Mouse (Mus musculus) hindbrain, embryonic 16.5 days (tissue): Measurements from ENCODE around the gene Tmem150c. TPM values are rescaled to one million over a fixed set of nuclear protein-coding genes. Genes with fewer than 3 reads are reported as not detected.

Experiments used
- ATAC-seq: fragments of 200-750 bp; cut with Nextera tagmentation; 2 replicates; pipeline ENCODE4 v1.8.0; 2017; ENCODE audit warnings: moderate TSS enrichment, moderate library complexity
- H3K27ac ChIP-seq: fragments of 300-500 bp; sonication (generic); 2 replicates; pipeline ENCODE4 v1.5.1; 2014; ENCODE audit warnings: low read depth, mild to moderate bottlenecking, control low read depth, low read length, moderate library complexity
- H3K27me3 ChIP-seq: fragments of 300-500 bp; sonication (generic); replicated peaks from 2 replicates; pipeline ENCODE4 v1.6.1; 2014; ENCODE audit warnings: low read length; ENCODE audit not compliant: control insufficient read depth, insufficient read depth
- H3K36me3 ChIP-seq: fragments of 300-500 bp; sonication (generic); 2 replicates; pipeline ENCODE4 v1.6.1; 2014; ENCODE audit warnings: mild to moderate bottlenecking, low read length, moderate library complexity, mixed read lengths; ENCODE audit not compliant: control insufficient read depth, insufficient read depth
- H3K4me1 ChIP-seq: fragments of 300-500 bp; sonication (generic); 2 replicates; pipeline ENCODE4 v1.6.1; 2014; ENCODE audit warnings: low read depth, low read length; ENCODE audit not compliant: control insufficient read depth, insufficient read depth
- H3K4me2 ChIP-seq: fragments of 300-500 bp; sonication (generic); 2 replicates; pipeline ENCODE4 v1.6.1; 2014; ENCODE audit warnings: mild to moderate bottlenecking, low read length, control low read depth, moderate library complexity
- H3K4me3 ChIP-seq: fragments of 300-500 bp; sonication (generic); 2 replicates; pipeline ENCODE4 v1.5.1; 2014; ENCODE audit warnings: mild to moderate bottlenecking, low read length, control low read depth, moderate library complexity
- H3K9ac ChIP-seq: fragments of 300-500 bp; sonication (generic); 2 replicates; pipeline ENCODE4 v1.6.1; 2014; ENCODE audit warnings: low read depth, mild to moderate bottlenecking, control low read depth, low read length, moderate library complexity
- H3K9me3 ChIP-seq: fragments of 300-500 bp; sonication (generic); 2 replicates; pipeline ENCODE4 v1.6.1; 2014; ENCODE audit warnings: mild to moderate bottlenecking, low read length, moderate library complexity; ENCODE audit not compliant: control insufficient read depth
- WGBS: fragments of 180-500 bp; shearing (Covaris S2); extraction: QIAGEN DNeasy Blood & Tissue Kit; methylation state at CpG from one replicate; pipeline ENCODE4 v1.1.7; 2014; 5-methylcytosine and 5-hydroxymethylcytosine counted together
- polyA plus RNA-seq: library from polyadenylated mRNA; unstranded; fragments of >200 nt; fragmentation: Nextera tagmentation; extraction: Ambion mirVana; gene quantifications from 2 replicates; pipeline ENCODE4 v1.2.1, GENCODE M21; 2015

The Tmem150c gene
- polyA plus RNA-seq, 1 experiment from 2014 or later = 37.2 TPM

- H3K4me1 ChIP-seq = peaks cover 17% of the 10 kb centered on the region
- H3K9me3 ChIP-seq = no peaks in the 10 kb centered on the region
- peak overlapping the region; percentile 39; the same call in 1 of the 2 replicates for H3K9ac ChIP-seq
- no peaks in the 10 kb centered on the region for H3K36me3 ChIP-seq
- H3K27me3 ChIP-seq = no peaks in the 10 kb centered on the region
- WGBS = 26% methylated on average over 10 of the region's 10 CpGs
- ATAC-seq = peak; percentile 55
- no peak overlapping the region for H3K4me3 ChIP-seq
- peak overlapping the region; percentile 53 for H3K27ac ChIP-seq
- H3K4me2 ChIP-seq = peak overlapping the region; percentile 20
Observed at GRCm38 (mm10) chr5:100091263-100091594, 68.4 kb downstream of the Tmem150c start.

DNA sequence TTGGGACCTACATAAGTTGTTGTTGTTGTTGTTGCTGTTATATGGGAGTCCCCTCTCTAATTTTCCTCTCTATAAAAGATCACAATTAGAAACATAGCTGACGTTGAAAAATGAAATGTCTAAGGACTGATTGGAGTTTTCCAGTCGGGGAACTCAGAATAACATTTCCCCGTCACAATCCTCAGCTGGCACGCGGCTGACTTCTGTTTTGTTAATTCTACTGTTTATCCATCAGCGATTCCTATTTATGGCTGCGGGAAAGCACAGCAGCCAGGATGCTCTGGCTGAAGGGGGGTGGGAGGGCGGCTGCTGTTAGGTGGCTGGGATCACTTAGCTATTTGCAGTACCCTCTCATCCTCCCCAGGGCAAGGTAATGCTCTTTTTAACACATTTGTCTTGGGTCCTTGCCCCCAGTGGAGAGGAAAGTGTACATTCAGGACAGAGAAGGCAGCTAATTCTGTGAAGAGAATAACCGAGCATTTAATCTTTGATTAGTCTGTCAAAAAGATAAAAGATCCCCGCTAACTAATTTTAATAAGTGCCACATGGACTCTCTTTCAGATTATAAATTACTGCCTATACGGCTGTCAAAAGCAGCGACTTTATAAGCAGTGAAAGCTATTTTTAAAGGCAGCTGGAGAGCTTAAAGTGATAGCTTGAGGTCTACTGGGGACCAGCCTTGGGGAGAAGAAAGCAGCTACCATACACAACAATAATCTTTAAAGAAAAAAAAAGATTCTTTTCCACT is 68.9 kb downstream of the Tmem150c start:
- 15% methylated on average over 12 of the region's 12 CpGs for WGBS
- peak; percentile 59 for ATAC-seq
- H3K9ac ChIP-seq = no peak overlapping the region

GRCm38 (mm10) chr5:100085097-100085496 is 74.5 kb downstream of the Tmem150c start:
- Histone ChIP-seq H3K27me3 (no peaks in the 10 kb centered on the region), H3K36me3 (no peaks in the 10 kb centered on the region), H3K4me3 (no peak overlapping the region), H3K4me1 (no peaks in the 10 kb centered on the region), H3K9me3 (no peaks in the 10 kb centered on the region), H3K4me2 (no peak overlapping the region), H3K9ac (no peak overlapping the region), H3K27ac (peak overlapping the region; percentile 2; the same call in 1 of the 2 replicates)
- 44% methylated on average over 8 of the region's 8 CpGs for WGBS
- peak; percentile 41; the same call in 1 of the 2 replicates for ATAC-seq

More for the DNA sequence above, 68.9 kb downstream of the Tmem150c start:
- Histone ChIP-seq H3K9me3 (no peaks in the 10 kb centered on the region), H3K27me3 (no peaks in the 10 kb centered on the region), H3K4me3 (no peak overlapping the region), H3K4me1 (peaks cover 17% of the 10 kb centered on the region), H3K36me3 (no peaks in the 10 kb centered on the region), H3K4me2 (peak overlapping the region; percentile 33), H3K27ac (peak overlapping the region; percentile 61)

- Histone ChIP-seq H3K27ac (no peak overlapping the region), H3K9me3 (no peaks in the 10 kb centered on the region), H3K4me2 (no peak overlapping the region), H3K36me3 (no peaks in the 10 kb centered on the region), H3K27me3 (no peaks in the 10 kb centered on the region), H3K9ac (no peak overlapping the region), H3K4me1 (no peaks in the 10 kb centered on the region), H3K4me3 (no peak overlapping the region)
- 43% methylated on average over 12 of the region's 12 CpGs for WGBS
- no peak for ATAC-seq
Observed at GRCm38 (mm10) chr5:100083953-100084562, 75.5 kb downstream of the Tmem150c start.

- 92% methylated on average over 4 of the region's 4 CpGs for WGBS
- no peak overlapping the region for H3K9ac ChIP-seq
- no peak overlapping the region for H3K27ac ChIP-seq
- no peaks in the 10 kb centered on the region for H3K36me3 ChIP-seq
- ATAC-seq = no peak
- H3K27me3 ChIP-seq = no peaks in the 10 kb centered on the region
- no peaks in the 10 kb centered on the region for H3K4me1 ChIP-seq
- no peaks in the 10 kb centered on the region for H3K9me3 ChIP-seq
- H3K4me3 ChIP-seq = no peak overlapping the region
- no peak overlapping the region for H3K4me2 ChIP-seq
Observed at GRCm38 (mm10) chr5:100082006-100082405, 77.6 kb downstream of the Tmem150c start.

DNA sequence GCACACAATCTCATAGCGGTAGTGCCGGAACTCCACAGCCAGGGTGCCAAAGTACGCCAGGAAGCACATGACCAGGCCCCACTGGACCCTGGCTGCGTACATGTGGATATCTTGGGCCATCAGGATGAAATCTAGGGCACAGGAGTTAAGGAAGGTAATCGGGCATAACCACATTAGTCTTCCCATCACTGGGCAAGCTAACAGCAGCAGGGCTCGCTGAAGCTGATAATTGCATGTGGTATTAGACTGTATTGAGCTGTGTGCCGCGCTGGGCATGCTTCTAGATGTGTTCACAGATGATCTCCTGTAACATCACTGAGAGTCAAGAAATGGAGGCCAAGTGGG is 79.7 kb downstream of the Tmem150c start:
- no peak overlapping the region for H3K27ac ChIP-seq
- no peaks in the 10 kb centered on the region for H3K27me3 ChIP-seq
- H3K36me3 ChIP-seq = no peaks in the 10 kb centered on the region
- no peak overlapping the region for H3K4me3 ChIP-seq
- H3K4me1 ChIP-seq = no peaks in the 10 kb centered on the region
- 61% methylated on average over 8 of the region's 8 CpGs for WGBS
- ATAC-seq = 0 out of 2 replicates have a peak, but pooled peaks have one; percentile 22
- H3K4me2 ChIP-seq = peak overlapping the region; percentile 27
- H3K9me3 ChIP-seq = no peaks in the 10 kb centered on the region
- no peak overlapping the region for H3K9ac ChIP-seq

- Histone ChIP-seq H3K27ac (no peak overlapping the region), H3K4me1 (no peaks in the 10 kb centered on the region), H3K36me3 (no peaks in the 10 kb centered on the region), H3K27me3 (no peaks in the 10 kb centered on the region), H3K4me2 (peak overlapping the region; percentile 27), H3K9ac (peak overlapping the region; percentile 35), H3K9me3 (no peaks in the 10 kb centered on the region), H3K4me3 (peak overlapping the region; percentile 15)
- 0 out of 2 replicates have a peak, but pooled peaks have one; percentile 45 for ATAC-seq
- WGBS = 38% methylated on average over 36 of the region's 36 CpGs
Observed at GRCm38 (mm10) chr5:100079040-100079930, 80.3 kb downstream of the Tmem150c start.

GRCm38 (mm10) chr5:100074571-100074970 is 85.0 kb downstream of the Tmem150c start:
- Histone ChIP-seq H3K27ac (no peak overlapping the region), H3K4me1 (no peaks in the 10 kb centered on the region), H3K4me3 (no peak overlapping the region), H3K27me3 (no peaks in the 10 kb centered on the region), H3K9me3 (no peaks in the 10 kb centered on the region), H3K36me3 (no peaks in the 10 kb centered on the region; the same call in 1 of the 2 replicates), H3K4me2 (no peak overlapping the region), H3K9ac (no peak overlapping the region)
- WGBS = 63% methylated on average over 4 of the region's 4 CpGs
- no peak for ATAC-seq

DNA sequence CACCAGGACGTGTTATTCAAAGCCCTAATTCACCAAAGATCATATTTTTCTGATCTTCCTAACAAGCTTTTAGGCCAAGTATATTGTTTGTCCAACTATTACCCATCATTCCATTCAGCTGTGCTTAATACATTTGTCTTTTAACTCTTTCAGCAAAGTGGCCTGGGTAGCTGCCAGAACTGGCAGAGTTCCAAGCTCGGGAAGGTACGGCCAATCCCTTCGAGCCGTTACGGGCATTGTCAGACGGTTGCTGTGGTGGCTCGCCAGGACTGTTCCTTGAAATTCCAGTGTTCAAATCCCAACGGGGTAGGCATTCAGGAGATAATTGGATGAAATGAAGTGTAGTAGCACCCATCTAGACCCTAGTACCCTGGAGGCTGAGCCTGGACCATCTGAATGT is 87.1 kb downstream of the Tmem150c start:
- Histone ChIP-seq H3K4me2 (no peak overlapping the region), H3K9me3 (no peaks in the 10 kb centered on the region), H3K4me3 (no peak overlapping the region), H3K36me3 (peaks cover 5% of the 10 kb centered on the region), H3K27me3 (no peaks in the 10 kb centered on the region), H3K27ac (no peak overlapping the region), H3K9ac (no peak overlapping the region), H3K4me1 (no peaks in the 10 kb centered on the region)
- 43% methylated on average over 9 of the region's 9 CpGs for WGBS
- ATAC-seq = no peak
